Mouse (Mus musculus): ENCODE measurements around the gene Akr7a5.

Akr7a5 gene

DNA sequence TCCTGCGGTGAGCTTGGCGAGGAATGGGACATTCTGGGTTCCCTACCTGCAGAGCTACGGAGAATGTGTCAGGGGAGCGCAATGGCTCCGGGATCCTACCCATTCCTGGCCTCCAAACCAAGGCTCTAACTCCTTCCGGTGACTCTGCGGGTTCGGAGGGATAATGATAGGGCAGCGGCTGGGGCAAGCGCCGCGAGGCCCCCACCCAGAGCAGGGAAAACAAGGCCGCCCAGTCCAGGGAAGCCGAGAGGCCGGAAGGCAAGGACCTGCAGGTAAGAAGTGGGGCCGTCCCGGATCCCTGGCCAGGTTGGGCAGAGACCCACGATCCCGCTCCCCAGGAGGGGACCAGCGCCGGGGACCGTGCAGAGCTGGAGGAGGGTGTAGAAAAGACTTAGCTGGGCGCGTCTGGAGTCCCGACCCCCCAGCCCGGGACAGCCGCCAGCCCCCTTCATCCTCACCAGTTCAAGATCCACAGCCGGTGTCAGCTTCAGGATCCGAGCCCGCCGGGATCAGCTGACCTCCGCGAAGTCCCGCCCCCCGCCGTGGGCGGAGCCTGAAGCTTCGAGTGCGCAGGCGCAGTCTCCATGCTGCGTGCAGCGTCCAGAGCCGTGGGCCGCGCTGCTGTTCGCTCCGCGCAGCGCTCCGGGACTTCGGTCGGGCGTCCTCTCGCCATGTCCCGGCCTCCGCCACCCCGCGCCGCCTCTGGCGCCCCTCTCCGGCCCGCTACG, at the start of gene Akr7a5, which contains the start of gene Pqlc2:
Gene Akr7a5, plus strand, starts transcription at position 574 of the 728 bp plus-strand sequence.
Gene Pqlc2, minus strand, starts transcription at position 538 of the 728 bp plus-strand sequence.
- DNase-seq: peak; percentile 98

DNA sequence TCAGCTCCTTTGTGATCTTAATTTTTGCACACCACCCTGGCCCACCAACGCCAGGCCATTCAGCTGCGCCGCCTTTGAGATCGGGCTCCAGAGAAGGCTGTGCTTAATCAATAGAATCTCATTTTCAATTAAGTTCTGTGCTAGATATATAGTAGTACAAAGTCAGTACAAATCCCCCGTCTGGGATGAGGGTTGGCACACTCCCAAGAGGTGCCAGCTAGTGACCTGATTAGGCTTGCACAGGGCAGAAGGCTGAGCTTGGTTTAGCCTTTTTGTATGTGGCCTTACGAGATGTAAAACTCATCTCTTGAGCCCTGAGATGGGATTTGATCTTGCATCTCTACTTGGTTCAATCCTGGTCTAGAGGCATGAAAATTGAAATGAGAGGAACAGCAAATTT, 47.6 kb upstream of the Akr7a5 start:
- DNase-seq: no peak

DNA sequence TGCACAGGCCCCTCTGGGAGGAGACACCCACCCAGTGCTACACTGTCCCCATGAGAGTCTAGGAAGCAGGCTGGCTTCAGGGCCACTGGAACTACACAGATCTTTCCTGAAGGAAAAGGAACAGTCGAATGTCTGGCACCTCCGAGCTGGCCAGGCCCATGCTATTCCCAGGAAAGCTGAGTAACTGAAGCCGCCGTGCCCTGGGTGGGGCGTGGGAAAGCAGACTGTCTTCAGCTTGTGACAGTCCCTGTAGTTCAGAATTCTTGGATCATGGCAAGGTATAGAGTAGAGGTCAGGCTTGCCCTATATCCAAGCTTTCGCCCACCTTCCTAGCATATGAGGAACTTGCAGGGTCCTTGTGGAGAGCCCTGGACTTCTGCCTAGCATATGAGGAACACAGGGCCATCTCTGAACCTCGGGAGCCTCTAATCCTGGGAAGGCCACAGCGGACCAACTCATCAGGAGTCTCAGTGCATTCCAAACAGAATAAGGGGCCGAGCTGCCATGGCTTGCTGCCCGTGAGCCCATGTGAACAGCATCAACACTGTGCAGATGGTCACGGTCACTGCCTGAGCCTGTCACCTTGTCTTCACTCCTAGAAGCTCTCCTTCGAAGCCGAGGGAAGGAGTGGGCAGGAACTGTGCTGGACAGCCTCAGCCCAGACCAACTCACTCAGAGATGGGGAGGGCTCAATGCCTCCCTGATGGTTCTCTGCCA, 44.6 kb upstream of the Akr7a5 start:
- no peak for DNase-seq

DNA sequence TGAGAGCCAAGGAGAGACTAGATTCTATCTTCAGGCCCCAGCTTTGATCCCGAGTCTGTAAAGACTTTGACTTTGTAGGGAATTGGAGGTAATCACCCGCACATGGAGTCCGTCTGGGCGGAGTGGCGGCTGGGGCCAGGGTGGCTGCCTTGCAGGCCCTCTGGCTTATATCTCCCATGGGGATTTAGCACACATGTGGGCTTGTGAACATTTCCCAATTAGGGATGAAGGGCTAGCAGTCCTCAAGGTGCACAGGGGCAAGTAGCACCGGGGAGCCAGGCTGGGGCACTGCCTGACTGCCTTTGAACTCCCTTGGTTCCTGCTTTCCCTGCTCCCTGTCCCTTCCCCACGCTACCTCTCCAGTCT, 44.1 kb upstream of the Akr7a5 start:
- DNase-seq: no peak

DNA sequence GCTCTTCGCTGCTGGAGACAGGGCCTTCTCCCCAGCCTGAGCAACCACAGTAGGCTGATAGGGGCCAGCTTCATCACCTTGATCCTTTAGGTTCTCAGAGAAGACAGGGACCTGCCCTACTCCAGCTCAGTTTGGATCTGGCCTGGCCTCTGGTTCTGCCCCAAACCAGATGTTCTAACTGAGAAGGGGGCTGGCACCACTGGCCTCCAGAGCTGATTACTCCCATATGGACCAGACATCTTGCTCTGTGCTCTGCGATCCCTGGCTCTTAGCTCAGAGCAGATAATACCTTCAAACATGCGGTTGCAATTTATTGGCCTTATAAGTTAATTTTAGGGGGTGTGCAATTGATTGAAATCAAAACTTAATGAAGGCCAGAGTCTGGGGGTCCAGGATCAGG, 43.2 kb upstream of the Akr7a5 start:
- DNase-seq: no peak

DNA sequence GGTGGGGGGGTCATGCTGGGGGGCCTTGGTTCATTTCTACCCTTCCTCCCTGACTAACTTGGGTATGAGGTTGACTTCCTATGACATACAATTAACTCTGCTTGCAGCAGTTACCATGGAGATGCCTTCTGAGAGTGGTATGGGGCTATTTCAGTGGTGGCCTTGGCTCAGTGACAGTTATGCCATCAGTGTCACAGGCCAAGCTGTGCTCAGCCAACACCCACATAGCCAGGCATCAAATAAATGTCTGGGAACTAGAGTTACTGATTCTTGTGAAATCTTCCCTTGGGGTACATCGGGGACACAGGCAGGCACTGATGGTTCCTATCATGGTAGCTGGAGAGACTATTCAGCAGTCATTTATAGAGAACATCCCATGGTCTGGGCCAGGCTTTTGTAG, 42.3 kb upstream of the Akr7a5 start:
- DNase-seq: no peak

DNA sequence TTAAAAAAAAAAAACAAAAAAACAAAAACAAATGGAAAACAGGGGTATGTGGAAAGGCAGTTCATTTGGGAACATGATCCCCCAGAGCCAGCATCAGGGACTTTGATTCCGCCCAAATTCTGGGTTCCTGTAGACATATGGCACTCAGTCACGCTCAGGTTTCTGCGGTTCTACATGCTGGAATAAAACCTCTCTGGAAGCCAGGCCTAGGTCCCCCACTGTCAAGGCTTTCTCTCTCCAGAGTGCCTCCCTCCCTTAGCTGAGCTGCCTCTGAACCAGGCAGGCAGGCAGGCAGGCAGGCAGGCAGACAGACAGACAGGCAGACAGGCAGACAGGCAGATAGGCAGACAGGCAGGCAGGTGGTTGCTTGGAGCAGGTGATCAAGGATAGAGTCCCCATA, 40.4 kb upstream of the Akr7a5 start:
- DNase-seq: no peak

GRCm38 (mm10) chr4:139271562-139271961, 39.0 kb upstream of the Akr7a5 start:
- no peak for DNase-seq

DNA sequence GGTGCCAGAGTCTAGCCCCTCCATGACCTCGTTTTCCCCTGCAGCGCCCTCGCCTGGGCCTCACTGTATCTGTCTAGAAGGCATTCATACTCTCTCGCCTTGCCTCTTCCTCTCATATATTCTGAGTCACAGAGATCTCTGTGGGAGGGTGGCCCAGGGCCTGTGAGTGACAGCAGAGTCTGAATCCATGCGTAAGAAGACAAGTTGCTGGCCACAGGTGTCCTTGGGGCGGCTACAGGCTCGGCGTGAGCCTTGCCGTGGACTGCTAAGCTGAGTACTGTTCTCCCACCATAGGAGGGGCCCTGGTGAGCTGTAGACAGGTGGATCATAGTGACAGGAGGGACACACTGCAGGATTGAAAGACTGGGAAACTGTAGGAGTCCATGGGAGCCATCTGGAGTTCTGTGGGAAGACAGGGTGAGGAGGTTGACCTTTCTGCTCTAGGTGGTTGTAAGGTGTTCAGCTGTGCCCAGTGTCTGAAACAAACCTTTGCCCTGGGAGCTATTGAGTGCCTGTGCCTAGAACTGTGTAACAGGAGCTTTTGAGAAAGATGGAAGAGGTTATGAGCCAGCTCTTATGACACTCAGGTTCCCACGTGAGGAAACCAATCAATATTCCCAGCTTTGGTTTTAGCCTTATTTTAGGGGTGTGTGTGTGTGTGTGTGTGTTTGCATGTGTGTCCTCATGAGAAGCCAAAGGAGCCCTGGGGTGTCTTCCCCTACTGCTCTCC, 37.4 kb upstream of the Akr7a5 start:
- DNase-seq: no peak

GRCm38 (mm10) chr4:139274573-139274972, 36.0 kb upstream of the Akr7a5 start:
- no peak for DNase-seq

DNA sequence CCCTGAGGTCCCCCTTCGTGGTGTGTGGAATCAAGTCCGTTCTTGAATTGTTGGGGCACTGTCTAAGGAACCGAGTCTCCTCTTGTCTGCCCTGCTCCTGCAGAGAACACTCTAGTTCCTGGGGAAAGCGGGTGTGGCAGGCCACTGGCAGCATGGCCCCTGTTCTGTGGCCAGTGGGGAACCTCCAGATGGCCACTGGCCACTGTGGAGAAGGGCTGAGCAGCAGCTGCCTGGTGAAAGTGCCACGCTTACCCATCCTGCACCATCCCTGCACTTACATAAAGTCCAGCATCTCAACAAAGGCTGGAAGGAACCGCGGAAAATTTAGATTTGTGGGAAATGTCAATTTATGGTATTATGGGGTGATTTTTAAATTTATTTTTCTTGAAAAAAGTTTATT, 34.1 kb upstream of the Akr7a5 start:
- no peak for DNase-seq

GRCm38 (mm10) chr4:139280530-139280929, 30.0 kb upstream of the Akr7a5 start:
- DNase-seq: no peak

DNA sequence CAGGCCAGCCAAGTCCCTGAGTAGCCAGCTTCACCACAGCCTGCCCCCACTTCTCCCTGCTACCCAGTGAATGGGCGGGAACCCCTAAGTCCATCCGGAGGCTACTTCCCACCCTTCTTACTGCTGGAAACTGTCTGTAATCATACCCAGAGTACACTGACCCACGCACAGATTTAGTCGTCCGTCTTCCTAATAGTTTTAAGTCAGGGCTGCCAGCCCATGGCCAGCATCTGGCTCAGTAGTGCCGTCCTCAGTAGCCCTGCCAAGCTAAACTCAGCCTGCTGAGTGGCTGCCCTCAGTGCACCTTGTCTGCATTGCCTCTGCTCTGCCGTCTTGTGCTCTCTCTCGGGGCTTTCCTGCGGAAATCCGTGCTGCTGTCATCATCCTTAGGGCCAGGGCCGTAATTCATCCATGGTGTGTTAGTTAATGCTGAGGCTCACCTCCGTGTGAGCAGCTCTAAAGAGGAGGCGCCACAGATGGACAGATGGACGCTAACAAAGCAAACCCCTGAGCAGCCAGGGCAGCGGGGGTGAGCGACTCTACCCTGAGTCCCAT, 28.7 kb upstream of the Akr7a5 start:
- DNase-seq: no peak

DNA sequence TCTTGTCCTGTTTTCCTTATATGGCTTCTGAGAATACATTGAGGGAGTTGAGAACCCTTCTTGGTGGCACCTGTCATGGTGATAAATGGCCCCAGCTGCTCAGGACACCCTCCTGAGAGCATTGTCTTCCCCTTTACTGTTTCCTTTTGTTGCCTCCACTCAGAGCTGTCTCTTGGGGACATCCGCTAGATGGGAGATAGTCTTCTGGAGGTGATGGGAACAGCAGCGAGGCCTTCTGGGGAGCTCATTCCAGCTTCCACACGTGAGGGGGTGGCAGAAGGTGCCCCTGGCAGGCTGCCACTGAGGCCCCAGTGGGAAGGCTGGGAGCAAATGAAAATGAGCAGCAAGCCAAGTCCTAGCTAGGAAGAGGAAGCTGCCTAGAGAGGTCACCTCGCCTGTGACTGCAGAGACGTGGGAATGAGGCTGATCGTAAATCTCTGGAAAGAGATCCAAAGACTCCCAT, 27.6 kb upstream of the Akr7a5 start:
- DNase-seq: no peak

DNA sequence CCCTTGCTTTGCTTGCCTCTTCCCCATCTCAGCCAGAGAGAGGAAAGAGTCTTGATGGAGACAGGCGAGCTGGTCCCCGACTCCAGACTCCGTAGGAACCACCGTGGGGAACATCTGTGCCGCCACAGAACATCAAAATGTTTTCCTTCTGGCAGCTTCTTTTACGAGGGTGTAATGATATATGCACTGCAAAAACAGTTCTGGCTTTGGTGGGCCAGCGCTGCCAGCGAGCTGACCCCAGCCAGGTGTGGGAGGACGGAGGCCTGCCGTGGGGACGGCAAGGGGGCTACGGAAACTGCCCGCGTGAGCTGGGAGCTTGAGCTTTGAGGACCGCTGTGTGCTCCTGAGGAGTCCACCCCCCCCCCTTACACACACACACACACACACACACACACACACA, 25.7 kb upstream of the Akr7a5 start:
- no peak for DNase-seq

- DNase-seq: no peak
Observed at GRCm38 (mm10) chr4:139286234-139286633, 24.3 kb upstream of the Akr7a5 start.

- peak; percentile 84 for DNase-seq
Observed at GRCm38 (mm10) chr4:139287122-139287863, 23.3 kb upstream of the Akr7a5 start.

GRCm38 (mm10) chr4:139289017-139289416, 21.5 kb upstream of the Akr7a5 start:
- peak; percentile 54 for DNase-seq

DNA sequence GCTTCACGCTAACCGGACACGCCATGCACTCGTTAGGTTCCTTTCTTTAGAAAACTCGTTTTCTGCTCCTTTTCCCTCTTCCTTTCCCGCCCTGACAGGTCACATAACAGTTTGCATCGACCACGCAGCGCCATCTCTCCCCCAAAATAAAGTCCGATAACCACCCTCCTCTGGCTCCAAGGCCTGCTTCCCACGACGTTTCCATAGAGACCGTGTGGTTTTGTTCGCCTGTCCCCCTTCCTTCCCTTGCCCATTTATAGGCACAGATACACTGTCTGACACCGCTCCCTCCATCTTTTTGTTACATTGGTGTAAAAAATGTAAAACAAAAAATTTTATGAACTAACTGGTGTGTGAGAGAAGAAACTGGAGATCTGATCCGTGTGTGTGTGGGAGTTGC, 19.4 kb upstream of the Akr7a5 start:
- peak; percentile 52 for DNase-seq

DNA sequence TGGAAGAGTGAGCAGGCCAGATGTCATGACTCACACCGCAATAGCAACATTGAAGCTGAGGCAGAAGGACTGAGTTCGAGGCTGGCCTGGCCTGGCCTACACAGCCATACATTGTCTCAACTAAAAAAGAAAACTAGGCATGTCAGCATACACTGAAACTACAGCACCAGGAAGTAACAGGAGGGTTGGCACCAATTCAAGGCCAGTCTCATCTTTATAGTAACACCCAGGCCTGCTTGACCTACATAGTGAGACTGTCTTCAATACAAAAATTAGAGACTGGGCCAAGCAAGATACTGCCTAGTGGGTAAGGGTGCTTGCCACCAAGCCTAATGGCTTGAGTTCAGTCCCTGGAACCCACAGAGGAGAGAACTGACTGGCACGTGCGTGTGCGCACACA, 18.5 kb upstream of the Akr7a5 start:
- no peak for DNase-seq

DNA sequence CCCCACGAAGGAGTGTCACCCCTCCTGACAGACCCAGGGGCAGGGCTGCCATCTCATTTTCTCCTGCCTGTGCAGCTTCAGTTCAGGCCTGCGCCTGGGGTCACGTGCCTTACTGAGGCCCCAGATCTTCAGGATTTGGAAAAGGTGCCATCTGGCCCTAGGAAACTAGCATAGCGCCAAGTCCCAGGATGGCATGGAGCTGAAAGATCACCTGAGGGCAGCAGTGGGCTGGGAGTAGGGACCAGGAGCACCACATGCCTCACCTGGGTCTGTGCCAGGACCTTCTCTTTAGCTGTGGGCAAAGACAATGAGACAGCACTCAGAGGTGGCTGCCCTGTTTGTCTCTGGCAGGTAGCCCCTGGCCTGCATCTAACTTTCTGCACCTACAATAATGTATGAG, 13.0 kb upstream of the Akr7a5 start:
- DNase-seq: no peak

GRCm38 (mm10) chr4:139298671-139299366, 11.7 kb upstream of the Akr7a5 start:
- no peak for DNase-seq

All from right cerebral cortex, postnatal 25 days (tissue).